Mouse (Mus musculus): ENCODE data around the gene Gm10639. TPM values are rescaled to one million over a fixed set of nuclear protein-coding genes. Genes with fewer than 3 reads are reported as not detected.
"Not testable (repeated sequence)": the region's sequence is repeated elsewhere in the genome, so short reads cannot be mapped to it uniquely, and the experiment has no call there.

Gene Gm10639
- total RNA-seq, 2 experiments from 2014 or later: not detected

GRCm38 (mm10) chr9:78342494-78342893 is 52.8 kb downstream of the Gm10639 start:
- DNase-seq (ENCODE audit: extremely low spot score in 1 of 2, low spot score in 2 of 2); intact Hi-C loops (cut with DNase I): not testable (repeated sequence)

- DNase-seq (ENCODE audit: extremely low spot score in 1 of 2, low spot score in 2 of 2); intact Hi-C loops (cut with DNase I): not testable (repeated sequence)
Measured at GRCm38 (mm10) chr9:78343055-78343454, 53.3 kb downstream of the Gm10639 start.

DNA sequence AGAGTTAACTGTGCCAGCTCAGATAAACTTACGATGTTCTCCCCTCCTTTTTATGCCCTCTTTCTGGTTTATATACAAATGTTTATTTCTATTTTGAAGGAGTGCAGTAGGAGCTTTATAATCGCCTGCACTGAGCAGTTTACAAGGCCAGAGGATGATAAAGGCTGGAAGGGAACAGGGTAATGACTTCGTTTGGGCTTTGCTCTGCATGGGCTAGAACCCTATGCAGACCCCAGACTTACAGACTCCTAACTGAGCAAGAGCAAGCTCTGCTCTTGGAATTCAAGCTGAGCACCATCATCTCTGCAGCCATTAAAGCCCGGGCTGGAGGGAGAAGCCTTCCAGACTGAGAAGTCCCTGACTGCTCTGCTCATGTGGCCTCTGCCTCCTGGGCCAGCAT is 55.5 kb downstream of the Gm10639 start:
- DNase-seq (ENCODE audit: extremely low spot score in 1 of 2, low spot score in 2 of 2); intact Hi-C loops (cut with DNase I): not testable (repeated sequence)

- no peak for DNase-seq (ENCODE audit: extremely low spot score in 1 of 2, low spot score in 2 of 2)
- intact Hi-C loops (cut with DNase I): no loop called here
Measured at GRCm38 (mm10) chr9:78347004-78347403, 57.3 kb downstream of the Gm10639 start.

- DNase-seq (ENCODE audit: extremely low spot score in 1 of 2, low spot score in 2 of 2); intact Hi-C loops (cut with DNase I): not testable (repeated sequence)
Measured at GRCm38 (mm10) chr9:78348206-78349004, 58.7 kb downstream of the Gm10639 start.

DNA sequence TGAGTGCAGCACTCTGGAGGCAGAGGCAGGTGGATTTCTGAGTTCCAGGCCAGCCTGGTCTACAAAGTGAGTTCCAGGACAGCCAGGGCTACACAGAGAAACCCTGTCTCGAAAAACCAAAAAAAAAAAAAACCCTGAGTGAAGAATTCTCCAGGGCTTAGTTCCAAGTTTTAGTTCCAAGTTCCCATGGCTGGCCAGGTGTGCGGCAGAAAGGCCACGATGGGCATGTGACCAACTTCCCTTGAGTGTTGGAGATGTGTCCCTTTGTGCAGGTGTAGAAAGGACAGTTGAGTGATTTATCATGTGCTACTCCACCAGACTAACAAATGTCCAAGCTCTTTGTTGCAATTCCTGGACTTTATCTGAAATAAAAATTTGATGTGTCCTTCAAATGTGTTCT is 59.4 kb downstream of the Gm10639 start:
- intact Hi-C loops (cut with DNase I); DNase-seq (ENCODE audit: extremely low spot score in 1 of 2, low spot score in 2 of 2): not testable (repeated sequence)

DNA sequence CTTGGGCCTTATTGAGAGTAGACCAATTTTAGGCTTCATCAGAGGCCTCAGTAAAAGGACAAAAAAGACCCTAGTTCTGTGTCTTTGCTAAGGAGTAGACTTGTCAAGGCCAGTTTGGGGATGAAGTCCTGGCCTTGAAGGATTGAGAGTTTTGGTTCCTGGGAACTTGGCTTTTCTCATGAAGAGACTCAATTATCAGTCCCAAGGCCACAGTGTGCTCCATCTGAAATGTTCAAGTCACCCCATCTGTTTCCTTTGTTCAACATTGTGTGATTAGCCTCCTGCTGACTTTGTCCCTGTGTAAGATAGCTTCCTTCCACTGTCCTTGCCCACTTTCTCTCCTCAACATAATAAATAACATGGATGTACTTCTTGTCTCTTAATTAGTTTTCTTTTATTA is 60.3 kb downstream of the Gm10639 start:
- DNase-seq (ENCODE audit: extremely low spot score in 1 of 2, low spot score in 2 of 2); intact Hi-C loops (cut with DNase I): not testable (repeated sequence)

GRCm38 (mm10) chr9:78351504-78352220 is 61.9 kb downstream of the Gm10639 start:
- intact Hi-C loops (cut with DNase I): no loop called here

More at GRCm38 (mm10) chr9:78351504-78352220, 61.9 kb downstream of the Gm10639 start:
- no peak for DNase-seq (ENCODE audit: extremely low spot score in 1 of 2, low spot score in 2 of 2)

Other genes with a start within 250 kb of the Gm10639 start
- gene Gcm1, start 238.0 kb upstream of the Gm10639 start, total RNA-seq (2021): not detected
- 100 to 1,000 TPM; 116 to 120 TPM for gene Fbxo9, start 180.9 kb upstream of the Gm10639 start, total RNA-seq (2021)
- 10 to 100 TPM; 23.8 to 27.2 TPM for gene Ick, start 180.7 kb upstream of the Gm10639 start, total RNA-seq (2021)
- gene Gsta4, start 107.1 kb upstream of the Gm10639 start, total RNA-seq (2021): 10 to 100 TPM; 21.5 to 21.6 TPM
- gene Gsta1, start 59.3 kb upstream of the Gm10639 start, total RNA-seq (2021): not detected
- not detected for gene Gm3776, start 32.8 kb upstream of the Gm10639 start, total RNA-seq (2021)
- not detected for gene Omt2a, start 24.9 kb downstream of the Gm10639 start, total RNA-seq (2021)
- gene Omt2b, start 37.7 kb downstream of the Gm10639 start, total RNA-seq (2021): not detected
- gene Gsta2, start 65.9 kb downstream of the Gm10639 start, total RNA-seq (2021): not detected
- gene Dppa5a, start 78.3 kb downstream of the Gm10639 start, total RNA-seq (2021): 1 to 10 TPM in 1 of 2 experiments, under 1 TPM in 1; 0.60 to 1.3 TPM
- under 1 TPM; 0.30 to 0.32 TPM for gene Ooep, start 88.8 kb downstream of the Gm10639 start, total RNA-seq (2021)
- gene Ddx43, start 105.9 kb downstream of the Gm10639 start, total RNA-seq (2021): not detected
- gene Cgas, start 153.3 kb downstream of the Gm10639 start, total RNA-seq (2021): under 1 TPM; 0.66 to 0.83 TPM
- gene Mto1, start 158.3 kb downstream of the Gm10639 start, total RNA-seq (2021): 10 to 100 TPM; 21.1 to 21.2 TPM
- 1 to 10 TPM in 1 of 2 experiments, under 1 TPM in 1; 0.88 to 1.8 TPM for gene Gm17324, start 158.9 kb downstream of the Gm10639 start, total RNA-seq (2021)
- 1,000 to 10,000 TPM; 3,801 to 3,978 TPM for gene Eef1a1, start 199.2 kb downstream of the Gm10639 start, total RNA-seq (2021)

All from left cerebral cortex, postnatal 10 days (tissue).